Mouse (Mus musculus) heart, adult 8-10 months (tissue): ENCODE data around the gene Fzr1. TPM values are rescaled to one million over a fixed set of nuclear protein-coding genes. Genes with fewer than 3 reads are reported as not detected.

Experiments
- microRNA-seq: library from miRNA; unstranded; fragments of <30 nt; microRNA quantifications from one replicate; pipeline ENCODE4 v1.2.0, GENCODE M21; 2022
- total RNA-seq, 4 experiments: library from RNA; stranded (reverse); gene quantifications; 2 replicates each; pipeline ENCODE4 v1.2.4; 2022

Fzr1 gene
- total RNA-seq, 4 experiments from 2014 or later, result 25.9 to 39.0 (median 32.2) TPM

Small RNA genes lying within 50 kb of the gene (microRNA-seq; reads per million reads assigned to microRNA genes)
- 1.7 reads per million for gene Mir1191b
- 0.84 reads per million for gene Mir6913

Other genes starting within 250 kb of the Fzr1 start
- 10 to 100 TPM; 39.4 to 41.9 (median 40.7) TPM for gene Zbtb7a, start 243.3 kb downstream of the Fzr1 start, total RNA-seq
- 10 to 100 TPM; 16.8 to 18.6 (median 17.0) TPM for gene Pias4, start 210.6 kb downstream of the Fzr1 start, total RNA-seq
- 1,000 to 10,000 TPM; 1,076 to 1,267 (median 1,170) TPM for gene Eef2, start 201.9 kb downstream of the Fzr1 start, total RNA-seq
- gene Dapk3, start 195.5 kb downstream of the Fzr1 start, total RNA-seq, result 10 to 100 TPM; 26.3 to 35.5 (median 29.8) TPM
- gene 4930442H23Rik, start 194.7 kb downstream of the Fzr1 start, total RNA-seq, result not detected
- gene Nmrk2, start 176.5 kb downstream of the Fzr1 start, total RNA-seq, result 10 to 100 TPM in 1 of 4 experiments, 1 to 10 TPM in 3; 5.8 to 18.8 (median 8.2) TPM
- gene Atcay, start 147.7 kb downstream of the Fzr1 start, total RNA-seq, result under 1 TPM in 1 of 4 experiments, not detected in 3; 0.63 TPM
- 1 to 10 TPM; 1.6 to 3.1 (median 2.7) TPM for gene Zfr2, start 145.4 kb downstream of the Fzr1 start, total RNA-seq
- under 1 TPM; 0.26 to 0.75 (median 0.62) TPM for gene Matk, start 125.6 kb downstream of the Fzr1 start, total RNA-seq
- 100 to 1,000 TPM; 105 to 124 (median 112) TPM for gene Mrpl54, start 111.6 kb downstream of the Fzr1 start, total RNA-seq
- gene Apba3, start 111.6 kb downstream of the Fzr1 start, total RNA-seq, result 100 to 1,000 TPM; 105 to 122 (median 112) TPM
- under 1 TPM in 1 of 4 experiments, not detected in 3; 0.22 TPM for gene Tjp3, start 86.9 kb downstream of the Fzr1 start, total RNA-seq
- gene Pip5k1c, start 85.6 kb downstream of the Fzr1 start, total RNA-seq, result 10 to 100 TPM; 25.7 to 29.5 (median 26.8) TPM
- gene Cactin, start 57.4 kb downstream of the Fzr1 start, total RNA-seq, result 10 to 100 TPM; 14.4 to 19.2 (median 16.3) TPM
- gene Tbxa2r, start 49.8 kb downstream of the Fzr1 start, total RNA-seq, result 1 to 10 TPM; 2.7 to 5.4 (median 3.5) TPM
- gene Gipc3, start 35.2 kb downstream of the Fzr1 start, total RNA-seq, result 1 to 10 TPM; 4.1 to 6.6 (median 5.2) TPM
- 10 to 100 TPM; 52.4 to 61.2 (median 57.1) TPM for gene Hmg20b, start 28.0 kb downstream of the Fzr1 start, total RNA-seq
- 10 to 100 TPM in 1 of 4 experiments, 1 to 10 TPM in 3; 9.2 to 11.4 (median 9.8) TPM for gene Mfsd12, start 21.0 kb downstream of the Fzr1 start, total RNA-seq
- under 1 TPM in 2 of 4 experiments, not detected in 2; 0.29 to 0.66 TPM for gene 4930404N11Rik, start 12.7 kb downstream of the Fzr1 start, total RNA-seq
- gene Dohh, start 5.9 kb upstream of the Fzr1 start, total RNA-seq, result 10 to 100 TPM; 49.1 to 55.0 (median 53.8) TPM
- gene Gm48551, start 6.0 kb upstream of the Fzr1 start, total RNA-seq, result 1 to 10 TPM in 2 of 4 experiments, under 1 TPM in 2; 0.73 to 1.3 (median 1.0) TPM
- gene Gm48552, start 10.5 kb upstream of the Fzr1 start, total RNA-seq, result under 1 TPM in 2 of 4 experiments, not detected in 2; 0.50 to 0.72 TPM
- 1 to 10 TPM; 1.4 to 2.4 (median 1.9) TPM for gene Smim24, start 14.5 kb upstream of the Fzr1 start, total RNA-seq
- 100 to 1,000 TPM; 100 to 132 (median 108) TPM for gene Nfic, start 77.1 kb upstream of the Fzr1 start, total RNA-seq
- gene Celf5, start 104.2 kb upstream of the Fzr1 start, total RNA-seq, result under 1 TPM in 2 of 4 experiments, not detected in 2; 0.12 to 0.29 TPM
- gene Ncln, start 117.9 kb upstream of the Fzr1 start, total RNA-seq, result 10 to 100 TPM; 48.7 to 72.7 (median 66.7) TPM
- gene S1pr4, start 121.6 kb upstream of the Fzr1 start, total RNA-seq, result 1 to 10 TPM in 2 of 4 experiments, under 1 TPM in 2; 0.88 to 1.4 (median 1.0) TPM
- under 1 TPM; 0.37 to 0.78 (median 0.54) TPM for gene Gna15, start 145.7 kb upstream of the Fzr1 start, total RNA-seq
- 10 to 100 TPM; 47.7 to 54.1 (median 50.9) TPM for gene Gna11, start 166.7 kb upstream of the Fzr1 start, total RNA-seq
- gene Aes, start 181.0 kb upstream of the Fzr1 start, total RNA-seq, result 1,000 to 10,000 TPM; 1,133 to 1,192 (median 1,173) TPM
- 10 to 100 TPM in 2 of 4 experiments, 1 to 10 TPM in 2; 5.4 to 12.1 (median 9.1) TPM for gene Tle2, start 196.0 kb upstream of the Fzr1 start, total RNA-seq
- 10 to 100 TPM in 1 of 4 experiments, 1 to 10 TPM in 3; 6.8 to 12.7 (median 9.3) TPM for gene Tle6, start 222.6 kb upstream of the Fzr1 start, total RNA-seq
- gene BC025920, start 227.8 kb upstream of the Fzr1 start, total RNA-seq, result 1 to 10 TPM; 2.3 to 4.4 (median 3.0) TPM
- 1 to 10 TPM; 6.8 to 8.4 (median 7.3) TPM for gene Sirt6, start 249.3 kb upstream of the Fzr1 start, total RNA-seq